Mouse (Mus musculus) bone marrow macrophage, adult 2 months (primary cell): ENCODE data around the gene Eif4a3.

Experiments used
- CTCF ChIP-seq: IDR thresholded peaks from 2 replicates; pipeline ENCODE4 v1.5.1; 2012; ENCODE audit warnings: low read depth, mild to moderate bottlenecking, low read length, moderate library complexity
- POLR2A ChIP-seq: IDR thresholded peaks from 2 replicates; pipeline ENCODE4 v1.6.1; 2012; ENCODE audit warnings: mild to moderate bottlenecking, low read depth, low read length, borderline replicate concordance

DNA sequence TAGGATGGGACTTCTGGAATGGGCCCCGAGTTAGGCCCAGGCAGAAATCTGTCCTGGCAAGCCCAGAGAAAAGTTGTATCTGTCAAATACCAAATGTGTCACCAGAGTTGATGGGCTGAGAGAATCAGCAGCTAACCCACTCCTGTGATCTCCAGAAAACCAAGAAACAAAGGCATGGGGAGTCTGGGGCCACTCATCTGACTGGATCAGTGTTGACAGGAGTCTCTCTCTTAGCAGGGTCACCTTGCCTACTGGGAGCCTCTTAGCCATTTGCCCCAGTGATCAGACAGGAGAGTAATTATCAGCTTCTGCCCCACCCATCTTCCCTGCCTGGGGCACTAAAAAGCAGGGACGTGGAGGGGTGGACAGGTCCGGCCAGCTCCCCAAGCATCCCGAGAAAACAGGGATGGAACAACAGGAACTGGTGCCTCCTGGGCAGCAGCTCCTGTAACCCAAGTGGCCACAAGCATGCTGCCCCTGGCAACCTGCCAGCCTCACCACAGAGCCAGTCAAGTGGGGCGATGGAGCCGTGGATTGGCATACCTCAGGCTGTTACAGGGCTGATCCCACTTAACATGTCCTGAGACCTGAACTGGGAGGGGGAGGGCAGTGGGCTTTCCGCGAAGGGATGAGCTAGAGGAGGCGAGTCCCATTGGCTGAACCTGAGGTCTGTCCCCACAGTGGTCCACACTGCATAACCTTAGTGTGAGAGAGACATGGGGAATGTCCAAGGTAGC is 13.9 kb downstream of the Eif4a3 start:
- TF ChIP-seq CTCF (no peak), POLR2A (no peak)
